Mouse (Mus musculus) forelimb bud, embryonic 11.5 days (tissue): ENCODE data around the gene Krtap16-1.

Experiments used
- DNase-seq: peaks from one replicate; pipeline ENCODE4 v3.0.0-alpha.2; 2012; ENCODE audit warnings: low read depth, low spot score

Gene Krtap16-1

GRCm38 (mm10) chr11:99986180-99986647 is at the start of gene Krtap16-1:
Gene Krtap16-1 (minus strand): TSS chr11:99986597.
- DNase-seq, result no peak

- no peak for DNase-seq
Observed at GRCm38 (mm10) chr11:100029768-100030167, 43.4 kb upstream of the Krtap16-1 start, which contains the start of gene Krt33b. Gene Krt33b (minus strand): TSS chr11:100029868.

- no peak for DNase-seq
Observed at GRCm38 (mm10) chr11:100021438-100021837, 35.0 kb upstream of the Krtap16-1 start.

- no peak for DNase-seq
Observed at GRCm38 (mm10) chr11:100019466-100019865, 33.1 kb upstream of the Krtap16-1 start.

- no peak for DNase-seq
Observed at GRCm38 (mm10) chr11:100016112-100016511, 29.7 kb upstream of the Krtap16-1 start, which contains the start of gene Krt33a. Gene Krt33a (minus strand): TSS chr11:100016212.

- DNase-seq, result no peak
Observed at GRCm38 (mm10) chr11:100013691-100014171, 27.3 kb upstream of the Krtap16-1 start.

GRCm38 (mm10) chr11:100010682-100011081 is 24.3 kb upstream of the Krtap16-1 start:
- DNase-seq, result no peak

GRCm38 (mm10) chr11:100008336-100008735 is 21.9 kb upstream of the Krtap16-1 start:
- DNase-seq, result no peak

GRCm38 (mm10) chr11:100006624-100007023 is 20.2 kb upstream of the Krtap16-1 start:
- DNase-seq, result no peak

GRCm38 (mm10) chr11:100005905-100006304 is 19.5 kb upstream of the Krtap16-1 start:
- no peak for DNase-seq

GRCm38 (mm10) chr11:100004846-100005245 is 18.4 kb upstream of the Krtap16-1 start:
- peak; percentile 45 for DNase-seq

GRCm38 (mm10) chr11:99999091-99999490 is 12.7 kb upstream of the Krtap16-1 start:
- no peak for DNase-seq

GRCm38 (mm10) chr11:99994384-99994661 is 7.9 kb upstream of the Krtap16-1 start:
- DNase-seq, result no peak

- DNase-seq, result peak; percentile 27
Observed at GRCm38 (mm10) chr11:99993620-99994383, 7.4 kb upstream of the Krtap16-1 start, which contains the start of gene Krtap17-1. Gene Krtap17-1 (minus strand): TSS chr11:99993994.

- DNase-seq, result no peak
Observed at GRCm38 (mm10) chr11:99990571-99990970, 4.2 kb upstream of the Krtap16-1 start.

GRCm38 (mm10) chr11:99989881-99990405 is 3.5 kb upstream of the Krtap16-1 start:
- no peak for DNase-seq

GRCm38 (mm10) chr11:99988530-99988929 is 2.1 kb upstream of the Krtap16-1 start:
- DNase-seq, result no peak

GRCm38 (mm10) chr11:99985291-99986092 is 905 bp downstream of the Krtap16-1 start:
- DNase-seq, result no peak

- no peak for DNase-seq
Observed at GRCm38 (mm10) chr11:99983442-99983841, 3.0 kb downstream of the Krtap16-1 start.

- DNase-seq, result no peak
Observed at GRCm38 (mm10) chr11:99982731-99983130, 3.7 kb downstream of the Krtap16-1 start.

- no peak for DNase-seq
Observed at GRCm38 (mm10) chr11:99978953-99979352, 7.4 kb downstream of the Krtap16-1 start, which contains the start of gene Krtap29-1. Gene Krtap29-1 (minus strand): TSS chr11:99979053.

- DNase-seq, result peak; percentile 9
Observed at GRCm38 (mm10) chr11:99965961-99966360, 20.4 kb downstream of the Krtap16-1 start.
